Mouse (Mus musculus): Measurements from ENCODE around the gene Btbd35f10.
"Not testable (repeated sequence)": the region's sequence is repeated elsewhere in the genome, so short reads cannot be mapped to it uniquely, and the experiment has no call there.

Btbd35f10 gene

GRCm38 (mm10) chrX:3752785-3753184 is at the start of gene Btbd35f10:
Gene Btbd35f10 (minus strand): TSS chrX:3752885.
- not testable (repeated sequence) for DNase-seq (ENCODE audit: extremely low read depth, insufficient read length, low spot score)

Data from 3134 (cell line).